Mouse (Mus musculus) myocyte (in vitro differentiated cells): ENCODE results near the gene C4b. TPM values are rescaled to one million over a fixed set of nuclear protein-coding genes. Genes with fewer than 3 reads are reported as not detected.
"Not testable (repeated sequence)": the region's sequence is repeated elsewhere in the genome, so short reads cannot be mapped to it uniquely, and the experiment has no call there.

Source experiments
- H3K27me3 ChIP-seq: one replicate; pipeline ENCODE4 v1.6.1; 2011; ENCODE audit not compliant: control insufficient read depth, insufficient read depth, insufficient read length
- H3K36me3 ChIP-seq: one replicate; pipeline ENCODE4 v1.6.1; 2011; ENCODE audit not compliant: control insufficient read depth, insufficient read depth
- H3K4me2 ChIP-seq: one replicate; pipeline ENCODE4 v1.6.1; 2011; ENCODE audit warnings: low read depth, control low read depth
- H3K4me3 ChIP-seq: one replicate; pipeline ENCODE4 v1.5.1; 2011; ENCODE audit warnings: mild to moderate bottlenecking, control low read depth, moderate library complexity
- H3K79me2 ChIP-seq: one replicate; pipeline ENCODE4 v1.6.1; 2011; ENCODE audit not compliant: control insufficient read depth, insufficient read depth
- H3ac ChIP-seq: one replicate; pipeline ENCODE4 v1.6.1; 2011; ENCODE audit not compliant: control insufficient read depth, insufficient read length
- CEBPB ChIP-seq: IDR thresholded peaks from 2 replicates; pipeline ENCODE4 v1.6.1; 2011; ENCODE audit warnings: mild to moderate bottlenecking, moderate library complexity; ENCODE audit not compliant: poor library complexity, insufficient read depth, severe bottlenecking
- E2F4 ChIP-seq: IDR thresholded peaks from one replicate; pipeline ENCODE4 v1.6.1; 2011; ENCODE audit warnings: mild to moderate bottlenecking, control low read depth, moderate library complexity; ENCODE audit not compliant: insufficient read depth
- MAX ChIP-seq: IDR thresholded peaks from one replicate; pipeline ENCODE4 v1.6.1; 2011; ENCODE audit warnings: low read depth, mild to moderate bottlenecking, control low read depth
- MYOD1 ChIP-seq, 3 experiments: IDR thresholded peaks; one replicate each; pipeline ENCODE4 v1.6.1; 2011; ENCODE audit warnings: control low read depth in 2 of 3, low read depth in 2 of 3, mild to moderate bottlenecking in 2 of 3, moderate library complexity in 1 of 3; ENCODE audit not compliant: insufficient read length in 2 of 3, control insufficient read depth in 1 of 3
- MYOG ChIP-seq, 3 experiments: IDR thresholded peaks; one replicate each; pipeline ENCODE4 v1.6.1; 2011; ENCODE audit warnings: control low read depth in 2 of 3, low read depth in 2 of 3, mild to moderate bottlenecking in 2 of 3; ENCODE audit not compliant: insufficient read length in 2 of 3, control insufficient read depth in 1 of 3, insufficient read depth in 1 of 3
- POLR2A ChIP-seq: IDR thresholded peaks from one replicate; pipeline ENCODE4 v1.6.1; 2011; ENCODE audit warnings: low read depth, mild to moderate bottlenecking, control low read depth, moderate library complexity; ENCODE audit not compliant: insufficient read length
- POLR2AphosphoS2 ChIP-seq: IDR thresholded peaks from one replicate; pipeline ENCODE4 v1.6.1; 2011; ENCODE audit warnings: low read depth, control low read depth; ENCODE audit not compliant: insufficient read length
- REST ChIP-seq: IDR thresholded peaks from one replicate; pipeline ENCODE4 v1.6.1; 2011; ENCODE audit warnings: mild to moderate bottlenecking, control low read depth, moderate library complexity; ENCODE audit not compliant: insufficient read depth, insufficient read length
- SRF ChIP-seq: IDR thresholded peaks from one replicate; pipeline ENCODE4 v1.6.1; 2011; ENCODE audit warnings: low read depth; ENCODE audit not compliant: control insufficient read depth, insufficient read length
- TCF12 ChIP-seq: IDR thresholded peaks from one replicate; pipeline ENCODE4 v1.6.1; 2011; ENCODE audit warnings: mild to moderate bottlenecking, control low read depth; ENCODE audit not compliant: poor library complexity, insufficient read depth, severe bottlenecking
- TCF3 ChIP-seq: IDR thresholded peaks from one replicate; pipeline ENCODE4 v1.6.1; 2011; ENCODE audit warnings: low read depth, control low read depth; ENCODE audit not compliant: insufficient read length
- USF1 ChIP-seq: IDR thresholded peaks from one replicate; pipeline ENCODE4 v1.6.1; 2011; ENCODE audit warnings: low read depth, mild to moderate bottlenecking, control low read depth, moderate library complexity
- polyA plus RNA-seq: library from polyadenylated mRNA; unstranded; fragments of >200 nt; fragmentation: generic; extraction: Trizol; gene quantifications from one replicate; pipeline ENCODE4 v1.2.1, GENCODE M21; 2012; ENCODE audit warnings: missing spikeins

C4b gene
- not detected for polyA plus RNA-seq

DNA sequence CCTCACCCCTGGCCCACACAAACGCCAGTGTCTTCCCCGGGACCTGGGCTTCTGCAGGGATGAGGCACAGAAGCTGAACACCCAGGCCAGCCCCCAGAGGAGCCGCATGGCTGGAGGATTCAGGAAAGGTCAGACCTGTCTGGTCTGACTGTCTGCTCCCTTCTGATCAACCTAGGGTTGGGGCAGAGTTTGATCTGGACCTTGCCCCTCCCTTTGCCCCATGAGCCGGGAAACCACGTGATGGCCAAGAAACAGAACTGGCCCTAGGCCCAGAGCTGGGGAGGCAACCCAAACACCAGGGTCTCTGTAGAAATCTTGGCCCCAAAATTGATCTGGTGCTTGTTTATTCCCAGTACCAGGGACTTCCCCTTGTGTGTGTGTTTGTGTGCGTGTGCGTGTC lies at the start of gene C4b:
Gene C4b (minus strand): TSS at position 164 of the 400 bp plus-strand sequence.
- Histone ChIP-seq H3ac (no peak within 1 kb of the TSS), H3K36me3 (no peaks in the 10 kb centered on the region), H3K27me3 (peaks cover 15% of the 10 kb centered on the region), H3K79me2 (no peaks in the 10 kb centered on the region), H3K4me2 (no peak within 1 kb of the TSS), H3K4me3 (no peak within 1 kb of the TSS)
- TF ChIP-seq POLR2AphosphoS2 = no peak
- TF ChIP-seq TCF12 = no peak
- no peak for TF ChIP-seq REST
- no peak for TF ChIP-seq POLR2A
- TF ChIP-seq MAX = no peak
- no peak for TF ChIP-seq TCF3
- no peak for TF ChIP-seq MYOG (IDR thresholded peaks at IDR 0.05; ENCODE audit: control insufficient read depth in 1 of 3, insufficient read depth in 1 of 3, insufficient read length in 2 of 3, low read depth in 2 of 3)
- no peak for TF ChIP-seq E2F4
- no peak for TF ChIP-seq USF1

- Histone ChIP-seq H3K36me3 (no peaks in the 10 kb centered on the region), H3K4me3 (no peak overlapping the region), H3K79me2 (no peaks in the 10 kb centered on the region), H3K27me3 (peaks cover 28% of the 10 kb centered on the region), H3ac (no peak overlapping the region), H3K4me2 (no peak overlapping the region)
- TF ChIP-seq CEBPB (no peak), SRF (no peak), POLR2A (no peak), MAX (no peak), USF1 (no peak)
These were observed 34.1 kb upstream of the C4b start for GRCm38 (mm10) chr17:34777680-34778325.

DNA sequence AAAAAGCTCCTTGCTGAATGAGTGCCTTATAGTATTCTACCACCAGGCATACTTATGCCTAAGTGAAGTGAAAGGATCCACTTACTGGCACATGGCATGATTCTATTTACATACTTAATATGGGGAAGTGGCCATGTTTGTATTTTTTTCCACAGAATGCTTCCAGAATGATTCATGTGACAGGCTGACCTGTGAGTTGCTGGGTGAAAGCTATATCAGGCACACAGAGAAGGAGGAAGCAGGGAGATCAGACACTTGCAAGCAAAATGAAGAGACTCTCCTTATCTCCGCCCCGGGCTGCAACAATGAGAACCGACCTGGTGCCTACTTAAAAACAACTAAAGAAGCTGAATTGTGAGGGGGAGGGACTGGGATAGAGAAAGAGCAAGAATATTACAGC lies 17.8 kb upstream of the C4b start:
- H3K4me2 ChIP-seq = no peak overlapping the region
- no peaks in the 10 kb centered on the region for H3K36me3 ChIP-seq
- H3K79me2 ChIP-seq = no peaks in the 10 kb centered on the region
- no peaks in the 10 kb centered on the region for H3K27me3 ChIP-seq
- no peak overlapping the region for H3ac ChIP-seq
- H3K4me3 ChIP-seq = no peak overlapping the region
- TF ChIP-seq CEBPB = no peak
- no peak for TF ChIP-seq E2F4
- TF ChIP-seq MYOG (IDR thresholded peaks at IDR 0.05; ENCODE audit: control insufficient read depth in 1 of 3, insufficient read depth in 1 of 3, insufficient read length in 2 of 3, low read depth in 2 of 3) = no peak
- TF ChIP-seq USF1 = no peak
- TF ChIP-seq SRF = no peak
- TF ChIP-seq MYOD1 (IDR thresholded peaks at IDR 0.05; ENCODE audit: control insufficient read depth in 1 of 3, insufficient read length in 2 of 3, low read depth in 2 of 3) = no peak
- no peak for TF ChIP-seq POLR2A
- TF ChIP-seq TCF3 = no peak
- no peak for TF ChIP-seq POLR2AphosphoS2
- TF ChIP-seq REST = no peak
- no peak for TF ChIP-seq MAX
- no peak for TF ChIP-seq TCF12

DNA sequence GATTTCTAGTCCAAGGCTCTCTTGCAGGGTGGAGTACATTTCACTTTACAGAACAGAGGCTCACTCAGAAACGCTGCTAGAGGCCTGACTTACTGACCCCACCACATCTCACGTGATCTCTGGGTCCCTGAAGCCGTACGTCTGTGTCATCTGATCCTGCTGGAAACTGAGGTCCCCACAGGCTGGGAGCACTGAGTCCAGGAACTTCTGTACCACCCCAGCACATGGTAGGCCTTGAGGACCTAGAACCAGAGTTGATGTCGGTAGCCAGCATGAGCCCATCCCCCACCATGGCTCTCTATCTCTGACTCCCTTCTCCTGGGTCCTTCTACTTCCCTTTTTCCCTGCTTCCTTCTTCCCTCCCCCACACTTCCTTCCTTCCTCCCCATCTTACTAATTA lies 2.8 kb upstream of the C4b start:
- Histone ChIP-seq H3K36me3 (no peaks in the 10 kb centered on the region), H3K4me3 (no peak overlapping the region), H3K27me3 (no peaks in the 10 kb centered on the region), H3K4me2 (no peak overlapping the region), H3K79me2 (no peaks in the 10 kb centered on the region), H3ac (no peak overlapping the region)
- TF ChIP-seq POLR2A (no peak), REST (no peak), SRF (no peak), USF1 (no peak), TCF12 (no peak), MYOD1 (IDR thresholded peaks at IDR 0.05; ENCODE audit: control insufficient read depth in 1 of 3, insufficient read length in 2 of 3, low read depth in 2 of 3) (no peak), MYOG (IDR thresholded peaks at IDR 0.05; ENCODE audit: control insufficient read depth in 1 of 3, insufficient read depth in 1 of 3, insufficient read length in 2 of 3, low read depth in 2 of 3) (no peak), POLR2AphosphoS2 (no peak), TCF3 (no peak), MAX (no peak), CEBPB (no peak), E2F4 (no peak)

- H3K4me3 ChIP-seq = not testable (repeated sequence)
These were observed 1.5 kb upstream of the C4b start for GRCm38 (mm10) chr17:34745166-34745565.

DNA sequence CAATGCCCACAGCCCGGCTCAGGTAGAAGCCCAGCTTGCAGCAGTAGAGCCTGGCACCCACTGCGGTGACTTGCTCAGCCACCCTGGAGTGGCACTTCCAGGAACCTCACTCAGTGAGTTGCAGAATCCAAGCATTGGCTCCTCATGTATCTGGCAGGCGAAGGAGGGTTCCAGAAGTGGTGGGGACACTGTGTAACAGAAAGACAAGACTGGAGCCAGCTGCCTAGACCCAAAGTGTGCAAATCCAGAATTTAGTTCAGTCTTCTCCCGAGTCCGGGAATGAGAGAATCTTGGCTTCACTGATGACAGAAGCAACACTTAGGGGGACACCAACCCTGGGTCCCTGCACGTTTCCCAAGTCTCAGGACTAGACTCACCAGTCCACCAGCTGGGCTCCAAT lies 929 bp upstream of the C4b start:
- H3K79me2 ChIP-seq, H3K4me2 ChIP-seq, H3ac ChIP-seq, H3K27me3 ChIP-seq, H3K4me3 ChIP-seq, H3K36me3 ChIP-seq: not testable (repeated sequence)

More at GRCm38 (mm10) chr17:34745166-34745565, 1.5 kb upstream of the C4b start:
- not testable (repeated sequence) for H3K79me2 ChIP-seq, H3ac ChIP-seq, H3K36me3 ChIP-seq, H3K4me2 ChIP-seq, H3K27me3 ChIP-seq
